Mouse (Mus musculus) layer of hippocampus, postnatal 36 days (tissue): Measurements from ENCODE around the gene Pnp2. TPM values are rescaled to one million over a fixed set of nuclear protein-coding genes. Genes with fewer than 3 reads are reported as not detected.
"Not testable (repeated sequence)": the region's sequence is repeated elsewhere in the genome, so short reads cannot be mapped to it uniquely, and the experiment has no call there.

ENCODE experiments used
- DNase-seq, 2 experiments: peaks; one replicate each; pipeline ENCODE4 v3.0.0; 2022
- total RNA-seq, 2 experiments: library from RNA; stranded (reverse); gene quantifications; 2 replicates each; pipeline ENCODE4 v1.2.3; 2021

Gene Pnp2
- under 1 TPM; 0.81 to 0.95 TPM for total RNA-seq

- DNase-seq, result peak; percentile 38 to 55
These were observed at the start of gene Pnp2 for GRCm38 (mm10) chr14:50955942-50956508. Gene Pnp2 (plus strand): TSS chr14:50955992.

GRCm38 (mm10) chr14:50908126-50908525, 47.7 kb upstream of the Pnp2 start:
- no peak for DNase-seq

- no peak for DNase-seq
These were observed 44.4 kb upstream of the Pnp2 start for GRCm38 (mm10) chr14:50911356-50911755.

GRCm38 (mm10) chr14:50923437-50923836, 32.4 kb upstream of the Pnp2 start:
- DNase-seq, result not testable (repeated sequence)

GRCm38 (mm10) chr14:50924281-50925064, 31.3 kb upstream of the Pnp2 start, which contains the start of the genes Osgep and Apex1:
Gene Osgep (minus strand): TSS chr14:50924893.
Gene Apex1 (plus strand): TSS chr14:50924968.
- DNase-seq, result peak; percentile 96

- no peak for DNase-seq
These were observed 30.5 kb upstream of the Pnp2 start for GRCm38 (mm10) chr14:50925111-50925920.

GRCm38 (mm10) chr14:50927366-50927765, 28.4 kb upstream of the Pnp2 start:
- DNase-seq, result no peak

GRCm38 (mm10) chr14:50929951-50930350, 25.8 kb upstream of the Pnp2 start:
- peak in 1 of 2 experiments; percentile 23 for DNase-seq

GRCm38 (mm10) chr14:50930377-50930753, 25.4 kb upstream of the Pnp2 start:
- DNase-seq, result no peak

GRCm38 (mm10) chr14:50930754-50931492, 24.9 kb upstream of the Pnp2 start, which contains the start of the genes Pip4p1 and Pnp:
Gene Pip4p1 (minus strand): TSS chr14:50930856.
Gene Pnp (plus strand): TSS chr14:50931082.
- DNase-seq, result peak; percentile 99

GRCm38 (mm10) chr14:50931493-50932020, 24.2 kb upstream of the Pnp2 start:
- no peak for DNase-seq

- no peak for DNase-seq
These were observed 19.1 kb upstream of the Pnp2 start for GRCm38 (mm10) chr14:50936649-50937048.

- DNase-seq, result no peak
These were observed 17.5 kb upstream of the Pnp2 start for GRCm38 (mm10) chr14:50938119-50938908.

- DNase-seq, result no peak
These were observed 16.9 kb upstream of the Pnp2 start for GRCm38 (mm10) chr14:50938940-50939339.

- peak; percentile 88 to 89 for DNase-seq
These were observed 11.7 kb upstream of the Pnp2 start, which contains the start of gene Gm49342 for GRCm38 (mm10) chr14:50943932-50944667. Gene Gm49342 (plus strand): TSS chr14:50944517.

- not testable (repeated sequence) for DNase-seq
These were observed 11.1 kb upstream of the Pnp2 start for GRCm38 (mm10) chr14:50944668-50945033.

- DNase-seq, result not testable (repeated sequence)
These were observed 10.7 kb upstream of the Pnp2 start for GRCm38 (mm10) chr14:50945081-50945480.

GRCm38 (mm10) chr14:50945526-50945925, 10.3 kb upstream of the Pnp2 start:
- DNase-seq, result not testable (repeated sequence)

- DNase-seq, result no peak
These were observed 305 bp upstream of the Pnp2 start for GRCm38 (mm10) chr14:50955487-50955886.

- DNase-seq, result not testable (repeated sequence)
These were observed 932 bp downstream of the Pnp2 start for GRCm38 (mm10) chr14:50956724-50957123.
